Mouse (Mus musculus): ENCODE data around the gene Ada.

Gene Ada

DNA sequence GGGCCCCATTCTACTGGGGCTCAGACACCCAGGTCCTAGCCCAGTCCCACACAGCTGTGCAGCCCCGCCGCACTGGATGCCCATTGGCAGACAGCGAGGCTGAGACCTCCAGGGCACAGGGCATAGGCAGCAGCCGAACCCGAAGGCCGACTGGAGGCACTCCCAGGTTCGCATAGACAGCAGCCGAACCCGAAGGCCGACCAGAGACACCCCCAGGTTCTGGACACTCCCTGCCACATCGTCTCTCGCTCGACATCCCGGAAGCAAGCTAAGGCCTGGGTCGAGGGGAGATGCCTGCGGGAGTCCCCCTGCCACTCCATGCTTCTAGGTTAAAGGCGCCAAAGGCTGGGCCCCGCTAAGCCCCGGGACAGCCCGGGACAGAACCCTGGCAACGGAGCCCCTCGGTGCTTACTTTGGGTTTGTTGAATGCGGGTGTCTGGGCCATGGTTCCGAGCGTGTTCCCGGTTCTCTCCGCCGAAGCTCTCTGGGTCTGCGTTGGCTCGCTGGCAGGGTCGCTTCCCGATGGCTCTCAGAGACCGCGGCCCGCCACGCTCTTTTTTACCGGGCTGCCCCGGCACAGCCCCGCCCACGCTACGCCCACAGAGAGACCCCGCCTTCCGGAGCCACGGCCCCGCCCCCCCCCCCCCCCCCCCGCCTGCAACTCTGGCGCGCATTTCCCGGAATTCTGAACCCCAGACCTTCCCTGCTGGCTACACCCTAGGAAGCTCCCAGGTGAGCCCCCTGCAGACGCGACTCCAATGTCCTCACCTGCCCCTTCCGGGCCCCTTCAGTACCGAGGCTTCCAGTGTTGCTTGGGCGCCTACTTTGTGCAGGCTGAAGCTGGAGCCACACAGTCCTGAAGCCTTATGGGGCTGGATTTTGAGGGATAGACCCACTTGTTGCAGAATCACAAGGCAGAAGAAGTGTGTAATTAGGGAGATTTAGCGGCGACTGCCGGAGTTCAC lies at the start of gene Ada:
Gene Ada (minus strand): TSS at position 593 of the 965 bp plus-strand sequence.
- DNase-seq, result peak; percentile 70

DNA sequence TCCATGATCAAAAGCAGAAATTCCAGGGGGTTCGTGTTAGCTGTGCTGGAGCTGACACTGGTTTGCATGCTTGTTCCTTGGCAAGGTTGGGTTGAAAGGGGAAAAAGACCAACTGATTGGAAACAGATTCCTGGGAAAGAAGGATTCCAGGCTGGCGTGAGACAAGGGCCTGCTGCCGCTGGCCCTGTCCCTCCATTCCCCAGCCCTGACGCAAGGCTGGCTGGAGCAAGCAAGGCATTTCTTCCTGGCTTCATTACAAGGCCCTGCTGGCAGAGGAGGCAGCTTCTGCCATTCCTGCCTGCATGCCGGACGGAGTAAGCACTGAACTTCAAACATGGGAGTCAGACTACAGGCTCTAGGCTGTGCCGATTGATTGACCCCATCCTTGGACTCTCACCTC lies 48.4 kb upstream of the Ada start:
- no peak for DNase-seq

DNA sequence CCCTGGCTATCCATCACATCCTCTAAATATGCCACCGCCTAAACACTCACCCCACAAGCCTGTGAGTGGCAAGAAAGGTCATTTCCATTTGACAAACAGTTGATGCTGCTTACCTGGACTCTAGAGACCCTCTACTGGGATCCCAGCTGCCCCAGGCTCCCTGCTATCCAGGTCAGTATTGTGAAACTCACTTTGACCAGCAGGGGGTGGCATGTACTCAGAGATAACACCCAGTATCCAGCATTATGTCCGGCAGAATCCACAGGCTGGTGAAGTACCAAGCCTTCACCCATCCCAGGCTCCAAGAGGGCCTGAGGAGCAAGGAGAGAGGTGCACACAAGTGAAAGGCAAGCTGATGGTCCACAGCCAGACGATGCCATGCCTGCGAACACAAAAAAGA lies 38.4 kb upstream of the Ada start:
- DNase-seq, result peak; percentile 69

DNA sequence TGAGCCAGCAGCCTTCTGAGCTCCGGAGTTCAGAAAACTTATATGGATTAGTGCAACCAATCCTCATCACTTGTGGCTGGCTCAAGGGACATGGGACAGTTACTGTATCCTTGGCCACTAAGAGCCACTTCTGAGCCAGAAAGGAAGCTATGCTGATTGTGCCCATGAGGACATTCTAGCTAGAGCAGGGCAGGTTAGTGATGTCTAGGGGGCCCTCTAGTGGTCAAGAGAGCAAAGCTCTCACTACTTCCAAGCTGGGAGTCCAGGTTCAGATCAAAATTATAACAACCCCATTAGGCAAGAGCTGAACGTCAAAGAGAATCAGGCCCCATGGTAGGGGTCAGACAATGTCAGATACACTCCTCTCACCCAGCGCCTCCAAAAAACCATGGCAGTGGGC lies 37.7 kb upstream of the Ada start:
- DNase-seq, result peak; percentile 42

DNA sequence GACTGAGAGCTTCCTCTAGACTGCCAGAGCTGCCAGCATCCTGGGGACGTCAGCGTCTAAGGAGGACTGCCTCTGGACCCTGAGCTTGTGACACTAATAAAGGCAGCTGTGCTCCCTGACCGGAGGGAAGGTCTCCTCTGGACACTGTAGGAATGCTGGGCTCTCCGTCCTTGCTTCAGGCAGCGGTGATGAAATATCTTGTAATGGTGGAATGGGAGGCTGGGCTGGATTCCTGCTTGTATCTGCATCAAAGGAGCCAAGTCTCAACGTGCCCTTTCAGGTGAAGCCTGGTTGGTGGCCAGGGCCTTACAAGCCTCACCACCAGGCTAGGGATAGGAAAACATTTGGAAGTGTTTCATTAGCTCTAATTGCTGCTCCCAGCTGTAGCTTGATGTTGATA lies 37.0 kb upstream of the Ada start:
- no peak for DNase-seq

DNA sequence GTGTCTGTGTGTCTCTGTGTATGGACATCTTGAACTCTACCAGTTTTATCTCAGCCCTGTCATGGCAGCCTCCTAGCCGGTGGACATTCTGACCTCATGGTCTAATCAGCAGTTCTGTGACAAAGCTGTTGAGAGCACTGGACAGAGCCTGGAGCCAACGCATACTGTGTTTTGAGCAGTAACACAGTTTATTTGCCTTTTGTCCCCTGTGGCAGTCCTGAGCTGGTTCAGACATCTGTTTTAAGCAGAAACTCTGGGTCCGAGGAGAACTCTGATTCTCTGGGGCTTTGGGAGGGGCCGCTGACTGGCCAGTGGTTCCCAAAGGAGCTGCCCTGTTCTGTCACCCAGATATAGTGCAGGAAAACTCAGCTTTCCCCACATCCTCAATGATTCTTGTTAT lies 33.9 kb upstream of the Ada start:
- no peak for DNase-seq

DNA sequence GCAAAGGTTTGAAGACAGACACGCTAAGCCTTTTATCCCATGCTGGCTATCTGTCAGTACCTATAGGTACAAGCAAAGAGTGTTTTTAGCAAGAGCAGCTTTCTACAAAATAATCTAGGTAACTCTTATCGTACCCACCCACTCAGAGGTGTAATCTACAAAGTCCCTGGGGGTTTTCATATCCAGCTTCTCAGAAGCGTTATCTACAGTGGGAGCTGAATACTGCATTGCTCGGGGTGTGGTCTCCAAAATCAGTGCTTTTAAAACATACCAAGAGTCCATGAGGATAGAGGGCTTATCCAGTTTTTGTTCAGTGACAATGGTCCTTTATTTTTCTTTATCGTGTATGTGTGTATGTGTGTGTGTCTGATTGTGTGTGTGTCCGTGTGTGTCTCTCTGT lies 33.3 kb upstream of the Ada start:
- DNase-seq, result no peak

DNA sequence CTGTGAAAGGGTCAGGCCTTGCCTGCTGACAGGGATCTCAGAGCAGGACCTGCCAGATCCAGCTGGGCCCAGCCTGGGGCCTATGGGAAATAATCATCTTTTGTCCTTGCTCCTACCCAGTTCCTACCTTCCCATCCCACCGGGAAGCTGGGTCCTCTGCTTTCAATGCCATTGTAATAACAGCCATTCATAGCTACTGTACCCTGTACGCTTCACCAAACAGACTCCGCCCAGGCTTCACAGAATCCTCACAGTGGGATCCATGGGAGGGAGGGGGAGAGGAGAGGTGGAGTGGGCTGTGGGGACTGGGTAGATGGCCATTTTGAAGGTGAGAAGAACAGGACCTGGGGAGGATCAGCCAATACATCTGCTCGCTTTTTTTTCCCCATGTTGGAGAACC lies 28.9 kb upstream of the Ada start:
- no peak for DNase-seq

DNA sequence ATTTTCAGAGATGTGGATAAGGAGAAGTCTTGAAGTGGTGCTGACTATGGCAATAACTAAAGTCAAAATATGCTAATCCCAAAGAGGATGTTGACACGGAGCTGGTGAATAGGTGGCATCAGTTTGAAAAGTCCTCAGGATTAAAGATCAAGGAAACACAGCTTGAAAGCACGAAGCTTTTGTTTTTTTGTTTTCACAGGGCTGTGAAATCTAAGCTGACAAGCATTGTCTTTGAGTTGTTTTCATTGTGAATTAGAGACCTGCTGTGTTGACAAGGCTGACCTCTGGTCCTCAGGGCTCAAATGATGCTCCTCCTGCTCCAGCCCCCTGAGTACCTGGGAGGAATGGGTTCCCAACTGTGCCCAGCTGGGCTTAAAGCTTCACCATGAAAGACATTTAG lies 27.0 kb upstream of the Ada start:
- no peak for DNase-seq

DNA sequence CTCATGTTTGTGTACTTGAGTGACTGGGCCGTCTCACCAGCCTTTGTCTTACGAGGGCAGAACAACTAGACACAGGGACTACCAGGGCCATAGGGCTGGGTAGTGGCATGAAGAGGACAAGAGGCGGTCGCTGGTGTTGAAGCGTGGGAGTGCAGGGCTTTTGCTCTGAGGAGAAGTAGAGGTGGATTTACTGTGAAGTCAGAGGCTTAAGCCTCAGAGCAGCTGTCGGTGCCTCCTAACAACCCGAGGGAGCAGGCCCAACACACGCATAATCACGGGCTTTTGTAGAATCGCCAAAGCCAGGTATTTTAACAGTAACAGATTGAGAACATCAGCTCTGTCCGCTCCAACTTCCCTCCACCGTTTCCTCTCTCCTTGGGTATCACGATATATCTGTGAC lies 26.6 kb upstream of the Ada start:
- DNase-seq, result no peak

DNA sequence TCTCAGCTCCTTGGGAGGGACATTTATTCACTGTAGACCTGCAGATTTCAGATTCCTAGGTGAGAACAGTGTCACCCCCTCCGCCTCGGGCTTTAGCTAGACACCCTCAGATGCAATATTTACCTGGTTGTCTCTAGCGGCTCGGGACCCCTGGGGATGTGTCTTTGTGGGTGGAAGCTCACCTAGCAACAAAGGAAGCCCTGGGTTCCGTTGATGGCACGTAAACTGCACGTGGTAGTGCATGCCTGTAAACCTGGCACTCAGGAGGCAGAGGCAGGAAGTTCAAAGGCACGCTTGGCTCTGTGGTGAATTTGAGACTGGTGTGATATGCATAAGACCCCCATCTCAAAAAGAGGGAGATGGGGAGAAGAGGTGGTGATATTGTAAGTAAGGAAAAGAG lies 20.7 kb upstream of the Ada start:
- no peak for DNase-seq

DNA sequence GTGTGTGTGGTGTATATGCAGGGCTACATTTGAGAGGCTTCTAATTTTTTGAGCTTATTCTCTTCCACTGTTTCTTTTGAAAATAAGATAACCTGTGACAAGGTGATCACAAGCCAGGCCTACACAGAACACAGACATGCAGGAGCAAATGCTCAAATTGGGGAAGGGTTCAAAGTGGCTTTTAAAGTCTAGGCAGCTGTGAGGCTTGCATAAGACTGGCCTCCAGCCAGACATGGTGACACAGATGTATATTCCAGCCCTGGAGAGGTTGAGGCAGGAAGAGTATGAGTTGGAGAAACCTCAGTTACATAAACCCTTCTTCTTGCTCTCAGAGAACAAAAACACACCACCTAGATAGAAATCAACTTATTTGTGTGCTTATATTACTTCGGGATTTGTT lies 16.9 kb upstream of the Ada start:
- DNase-seq, result no peak

DNA sequence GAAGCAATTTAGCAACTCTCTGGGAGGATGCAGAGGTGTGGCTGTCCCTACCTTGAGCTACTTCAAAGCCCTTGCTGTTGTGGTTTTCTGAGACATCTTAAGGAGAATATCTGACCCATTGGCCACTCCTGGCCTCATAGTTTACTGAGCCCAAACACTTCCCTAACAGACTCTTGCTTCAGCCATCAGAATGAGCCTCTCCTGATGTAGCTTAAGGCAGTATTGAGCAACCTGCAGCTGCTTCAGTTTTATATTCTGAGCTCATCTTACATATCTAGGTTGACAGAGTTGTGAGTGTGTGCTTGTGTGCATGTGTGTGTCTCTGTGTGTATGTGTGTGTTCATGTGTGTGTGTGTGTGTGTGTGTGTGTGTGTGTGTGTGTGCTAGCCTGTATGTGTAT lies 16.2 kb upstream of the Ada start:
- DNase-seq, result no peak

DNA sequence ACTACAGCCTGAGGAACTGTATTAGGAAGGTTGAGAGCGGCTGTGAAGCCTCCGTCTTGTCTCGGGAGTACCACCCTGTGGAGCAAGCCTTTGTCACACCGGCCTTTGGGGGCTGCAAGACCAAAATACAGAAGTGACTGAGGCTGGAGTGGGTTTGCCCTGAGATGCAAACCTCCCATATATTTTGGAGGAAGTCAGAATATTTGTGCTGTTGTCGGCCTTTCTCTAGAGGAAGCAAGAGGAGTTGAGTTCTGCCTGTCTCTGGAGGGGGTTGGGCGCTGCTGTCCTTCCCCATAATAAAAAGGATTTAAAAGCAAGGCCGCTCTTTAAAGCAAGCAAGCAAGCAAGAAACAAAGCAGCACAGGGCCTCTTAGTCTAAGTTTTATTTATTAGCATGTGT lies 11.4 kb upstream of the Ada start:
- no peak for DNase-seq

DNA sequence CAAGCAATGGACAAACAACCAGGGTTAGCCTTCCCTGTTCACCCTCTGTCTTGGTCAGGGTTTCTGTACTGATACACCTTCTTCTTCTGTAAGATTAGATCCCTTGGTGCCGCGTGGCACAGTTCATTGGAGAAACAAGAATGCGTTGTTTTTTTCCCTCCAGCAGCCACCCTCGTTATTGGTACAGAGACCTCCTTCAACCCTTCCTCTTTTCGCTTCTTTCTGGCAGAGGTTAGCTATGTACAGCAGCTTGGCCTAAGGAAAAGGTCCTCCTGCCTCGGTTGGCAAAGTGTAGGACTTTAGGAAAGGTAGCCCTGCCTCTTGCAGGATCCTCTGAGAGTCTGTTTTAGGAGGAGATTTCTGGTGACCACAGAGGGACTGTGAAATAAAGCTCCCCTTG lies 10.6 kb upstream of the Ada start:
- DNase-seq, result no peak

DNA sequence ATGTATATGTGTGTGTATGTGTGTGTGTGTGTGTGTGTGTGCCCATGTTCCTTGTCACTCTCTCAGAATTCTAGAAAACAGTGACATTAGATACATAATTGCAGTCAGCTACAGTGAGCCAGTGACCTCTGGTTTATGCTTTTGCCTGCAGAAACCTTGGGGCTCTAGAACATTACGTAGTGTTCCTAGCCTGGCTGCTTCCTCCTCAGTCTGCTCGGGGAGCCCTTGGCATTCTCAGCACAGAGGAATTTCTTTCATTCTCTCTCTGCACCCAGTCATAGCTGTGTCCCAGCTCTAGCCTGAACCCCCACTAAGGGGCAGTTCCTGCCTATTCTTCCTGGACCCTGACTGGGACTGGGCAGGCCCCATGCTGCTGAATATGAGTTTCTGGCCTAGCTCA lies 8.1 kb upstream of the Ada start:
- no peak for DNase-seq

DNA sequence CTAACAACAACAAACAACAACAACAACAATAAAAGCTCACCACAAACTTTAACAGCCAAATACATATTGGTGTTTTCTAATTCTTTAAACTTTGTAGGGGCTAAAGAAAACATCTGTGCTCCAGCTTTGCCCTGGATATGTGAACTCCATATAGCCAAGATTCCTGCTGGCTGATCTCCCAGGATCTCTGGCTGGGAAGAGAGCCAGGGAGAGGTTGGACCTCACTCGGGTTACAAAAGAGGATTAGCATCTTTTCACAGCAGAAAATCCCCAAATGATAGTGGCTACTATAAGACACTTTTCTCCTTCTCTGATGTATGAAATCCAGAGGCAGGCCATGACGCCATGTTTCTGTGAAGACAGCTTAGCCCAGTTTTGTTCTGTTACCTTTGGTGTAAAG lies 6.7 kb upstream of the Ada start:
- peak; percentile 54 for DNase-seq

DNA sequence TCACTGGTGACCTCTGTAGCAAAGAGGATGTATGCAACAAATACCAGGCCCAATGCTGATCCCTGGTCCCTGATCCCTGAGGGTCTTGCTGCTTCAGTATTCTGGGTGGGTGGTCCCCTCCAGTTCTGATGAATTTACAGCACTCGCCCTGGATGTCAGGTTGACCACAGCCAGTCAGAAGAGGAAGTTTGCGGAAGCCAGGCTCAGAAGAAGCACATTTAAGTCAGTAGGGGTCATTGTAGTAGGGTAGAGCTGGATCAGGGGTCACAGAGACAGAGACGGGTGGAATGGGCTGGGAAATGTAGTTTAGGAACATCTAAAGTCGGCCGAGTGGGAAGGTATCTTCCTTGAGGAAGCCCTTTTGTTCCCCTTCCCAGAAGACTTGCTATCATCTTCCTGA lies 4.2 kb upstream of the Ada start:
- no peak for DNase-seq

DNA sequence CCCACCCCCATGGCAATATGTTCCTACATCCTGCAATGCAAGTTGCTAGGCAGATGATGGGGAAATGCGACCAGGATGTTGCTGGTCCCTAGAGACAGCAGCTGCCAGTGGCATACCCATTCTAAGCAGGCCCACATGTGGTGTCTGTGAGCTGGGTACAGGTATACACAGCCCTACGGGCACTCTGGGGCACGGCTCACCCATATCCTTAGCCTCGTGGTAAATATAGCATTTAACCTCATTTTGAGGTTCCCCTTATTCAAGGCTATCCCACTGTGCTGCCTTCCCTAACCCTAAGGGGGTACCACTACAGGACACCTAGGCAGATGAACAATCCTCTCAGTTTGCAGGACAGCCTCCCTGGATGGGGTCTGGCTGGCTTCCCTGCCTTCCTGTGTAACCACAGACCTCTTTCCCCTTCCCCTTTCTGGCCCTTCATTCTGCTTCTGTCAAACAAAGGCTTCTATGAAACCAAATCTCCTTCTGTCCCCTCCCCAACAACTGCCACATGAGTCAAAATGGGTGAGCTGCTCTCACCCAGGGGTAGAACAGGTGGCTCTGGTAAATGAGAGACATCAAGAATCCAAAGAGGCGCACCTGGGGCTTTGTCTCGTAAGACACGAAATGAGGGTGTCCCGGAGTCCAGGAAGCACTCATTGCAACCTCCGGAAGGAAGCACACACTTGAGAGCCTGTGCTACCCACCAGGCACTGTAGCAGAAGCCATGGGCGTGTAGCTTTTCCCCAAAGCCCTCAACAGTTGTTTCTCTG lies 5.1 kb downstream of the Ada start:
- DNase-seq, result no peak

DNA sequence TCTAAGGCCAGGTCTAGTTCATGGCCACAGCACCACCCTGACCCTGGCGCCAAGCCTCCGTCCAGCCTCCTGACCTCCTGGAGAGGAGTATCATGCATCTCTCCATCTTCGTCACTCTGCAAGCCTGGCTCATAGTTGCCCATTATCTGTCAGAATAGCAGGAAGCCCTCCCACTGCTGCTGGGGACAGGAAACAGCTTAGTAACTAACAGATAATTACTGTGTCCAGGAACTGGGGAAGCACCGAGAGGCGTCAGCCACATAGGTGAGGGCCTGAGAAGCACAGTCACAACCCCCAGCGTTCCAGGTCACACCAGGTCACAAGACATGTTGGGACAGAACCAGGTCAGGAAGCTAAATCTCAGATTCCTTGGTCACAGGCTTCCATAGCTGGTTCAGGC lies 6.7 kb downstream of the Ada start:
- DNase-seq, result no peak

DNA sequence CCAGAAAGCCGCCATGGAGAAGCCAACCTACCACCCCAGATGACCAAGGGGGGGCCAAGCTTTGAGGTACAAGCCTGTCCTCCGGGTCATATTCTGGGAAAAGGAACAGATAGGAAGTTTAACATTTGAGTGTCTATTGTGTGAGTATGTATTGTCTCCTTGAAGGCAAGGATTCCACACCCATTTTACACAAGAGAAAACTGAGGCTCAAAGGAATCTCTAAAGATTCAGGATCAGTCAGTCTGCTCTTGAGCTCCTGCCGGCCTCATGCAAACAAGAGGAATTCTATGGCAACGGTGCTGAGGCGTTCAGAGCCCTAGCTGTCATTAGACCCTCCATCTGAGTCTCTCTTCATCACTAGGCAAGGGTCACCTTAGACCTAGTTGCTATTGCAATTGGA lies 7.4 kb downstream of the Ada start:
- DNase-seq, result no peak

DNA sequence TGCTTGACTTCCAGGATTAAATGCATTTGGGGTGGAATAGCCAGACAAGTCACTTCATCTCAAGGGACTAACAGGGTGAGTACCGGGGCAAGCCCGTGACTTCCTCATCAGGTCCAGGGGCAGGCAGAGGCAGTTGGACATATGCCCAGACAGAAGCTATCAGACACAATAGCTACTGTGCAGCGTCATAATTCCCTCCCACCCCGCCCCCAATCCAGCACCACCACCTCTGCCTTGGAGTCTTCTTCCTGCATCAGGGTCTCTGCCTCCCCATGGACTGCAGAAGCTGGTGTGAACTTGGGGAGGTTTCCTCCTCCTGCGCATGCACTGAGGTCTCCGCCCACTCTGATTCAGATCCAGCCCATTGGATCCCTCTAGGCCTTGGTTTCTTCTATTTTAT lies 14.1 kb downstream of the Ada start:
- DNase-seq, result peak; percentile 52

DNA sequence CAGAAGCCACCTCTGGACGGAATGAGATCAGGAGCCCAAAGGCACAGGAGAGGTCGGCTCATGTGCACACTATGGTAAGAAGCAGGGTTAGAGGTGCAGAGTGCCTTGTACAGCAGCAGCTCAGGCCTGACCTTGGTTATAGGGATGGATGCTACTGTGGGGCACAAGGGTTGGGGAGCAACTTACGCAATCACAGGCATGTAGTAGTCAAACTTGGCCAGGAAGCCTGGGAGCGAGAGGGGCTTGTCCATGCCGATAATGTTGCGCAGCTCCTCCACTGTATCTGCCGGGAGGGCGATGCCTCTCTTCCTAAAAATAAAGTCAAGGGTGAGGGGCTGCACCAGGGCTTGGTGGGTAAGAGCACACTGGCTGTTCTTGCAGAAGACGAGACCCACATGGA lies 14.9 kb downstream of the Ada start:
- no peak for DNase-seq

DNA sequence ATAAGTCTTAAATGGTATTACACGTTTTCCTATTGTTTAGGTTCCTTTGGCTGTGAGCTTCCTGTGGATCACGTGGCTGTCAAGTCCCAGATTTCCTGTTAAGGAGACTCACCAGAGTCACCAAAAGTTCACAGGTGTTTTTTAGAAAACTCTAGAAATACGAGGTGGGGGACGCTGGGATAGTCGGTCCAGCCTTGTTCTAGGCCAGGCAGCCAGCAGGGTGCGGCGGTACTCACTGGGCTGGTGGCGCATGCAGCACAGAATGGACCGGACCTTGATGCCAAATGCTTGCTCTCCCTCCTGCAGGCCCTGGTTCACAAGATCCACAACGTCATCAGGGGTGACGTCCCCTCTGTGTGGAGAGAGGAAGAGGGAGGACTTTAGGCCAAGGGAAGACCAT lies 18.0 kb downstream of the Ada start:
- peak; percentile 18 for DNase-seq

Data from kidney, adult 18-20 months (tissue).